Mouse (Mus musculus) bone marrow, adult 2 months (tissue): ENCODE results near the gene Dnajc30.
"Not testable (repeated sequence)": the region's sequence is repeated elsewhere in the genome, so short reads cannot be mapped to it uniquely, and the experiment has no call there.

Experiments
- CTCF ChIP-seq: fragments of 200-500 bp; IDR thresholded peaks from 2 replicates; pipeline ENCODE4 v1.5.1; 2011; ENCODE audit warnings: low read length, control low read depth; ENCODE audit not compliant: control insufficient read depth, insufficient read depth
- POLR2A ChIP-seq: fragments of 200-500 bp; IDR thresholded peaks from 2 replicates; pipeline ENCODE4 v1.6.1; 2011; ENCODE audit warnings: low read depth, mild to moderate bottlenecking, control low read depth, low read length, borderline replicate concordance; ENCODE audit not compliant: control insufficient read depth

- not testable (repeated sequence) for TF ChIP-seq CTCF, POLR2A
Observed at GRCm38 (mm10) chr5:135064909-135065446, 976 bp downstream of the Dnajc30 start, which contains the start of gene Bud23.
